Mouse (Mus musculus): ENCODE measurements around the gene Stard9. TPM values are rescaled to one million over a fixed set of nuclear protein-coding genes. Genes with fewer than 3 reads are reported as not detected.

The Stard9 gene
- total and polyA plus RNA-seq, 3 experiments: 0.50 to 1.1 TPM; not detected in 1

GRCm38 (mm10) chr2:120608830-120609723 lies 19.8 kb upstream of the Stard9 start, which contains the start of the genes Haus2 and Lrrc57 (continued):
- TF ChIP-seq JUND (IDR thresholded peaks at IDR 0.05; ENCODE audit: low read depth, low read length) (no peak), TCF12 (IDR thresholded peaks at IDR 0.05; ENCODE audit: low read depth, low read length) (0 out of 2 replicates have a peak, but pooled peaks have one; percentile 38), BHLHE40 (IDR thresholded peaks at IDR 0.05; ENCODE audit: borderline replicate concordance, low read depth, low read length) (no peak), TAL1 (IDR thresholded peaks at IDR 0.05; ENCODE audit: low read length) (no peak), NELFE (IDR thresholded peaks at IDR 0.05; ENCODE audit: low read depth, low read length) (peak; percentile 88), MAX (IDR thresholded peaks at IDR 0.05; ENCODE audit: low read length) (peak; percentile 41; the same call in 1 of the 2 replicates), MYC (IDR thresholded peaks at IDR 0.05; ENCODE audit: low read depth, low read length) (0 out of 2 replicates have a peak, but pooled peaks have one; percentile 32), MXI1 (IDR thresholded peaks at IDR 0.05; ENCODE audit: low read depth, low read length) (peak; percentile 93), MAFK (IDR thresholded peaks at IDR 0.05; ENCODE audit: borderline replicate concordance, low read depth, low read length) (no peak), E2F4 (IDR thresholded peaks at IDR 0.05; ENCODE audit: borderline replicate concordance, low read depth, low read length) (no peak), ELF1 (IDR thresholded peaks at IDR 0.05; ENCODE audit: low read depth, low read length) (peak; percentile 91), ZC3H11A (IDR thresholded peaks at IDR 0.05; ENCODE audit: low read depth, low read length) (no peak), SIN3A (IDR thresholded peaks at IDR 0.05; ENCODE audit: low read length) (peak; percentile 95), RAD21 (IDR thresholded peaks at IDR 0.05; ENCODE audit: low read depth, low read length) (no peak)

GRCm38 (mm10) chr2:120616279-120617163 lies 12.4 kb upstream of the Stard9 start:
- H3K9ac ChIP-seq (ENCODE audit: control insufficient read depth, low read depth, low read length, poor library complexity, severe bottlenecking): no peak overlapping the region
- peaks cover 14% of the 10 kb centered on the region in 2 experiments for H3K36me3 ChIP-seq (ENCODE audit: control insufficient read depth in 1 of 2, insufficient read depth in 2 of 2, low read length in 2 of 2)
- TF ChIP-seq HCFC1 (IDR thresholded peaks at IDR 0.05; ENCODE audit: low read depth, low read length) (no peak), TCF12 (IDR thresholded peaks at IDR 0.05; ENCODE audit: low read depth, low read length) (peak; percentile 41; the same call in 1 of the 2 replicates), SIN3A (IDR thresholded peaks at IDR 0.05; ENCODE audit: low read length) (peak; percentile 63), NELFE (IDR thresholded peaks at IDR 0.05; ENCODE audit: low read depth, low read length) (no peak), MEF2A (IDR thresholded peaks at IDR 0.05; ENCODE audit: extremely low read depth, insufficient replicate concordance, low read depth, low read length, poor library complexity, severe bottlenecking) (no peak), TAL1 (IDR thresholded peaks at IDR 0.05; ENCODE audit: low read length) (no peak), CHD1 (IDR thresholded peaks at IDR 0.05; ENCODE audit: low read depth, low read length) (no peak), NRF1 (IDR thresholded peaks at IDR 0.05; ENCODE audit: insufficient read depth, low read depth, low read length, poor library complexity, severe bottlenecking) (no peak), RAD21 (IDR thresholded peaks at IDR 0.05; ENCODE audit: low read depth, low read length) (no peak), GATA1 (IDR thresholded peaks at IDR 0.05; ENCODE audit: low read depth, low read length) (peak; percentile 80), MYC (IDR thresholded peaks at IDR 0.05; ENCODE audit: low read depth, low read length) (no peak), CHD2 (IDR thresholded peaks at IDR 0.05; ENCODE audit: low read length) (no peak), TBP (IDR thresholded peaks at IDR 0.05; ENCODE audit: low read depth, low read length) (no peak), USF2 (IDR thresholded peaks at IDR 0.05; ENCODE audit: borderline replicate concordance in 1 of 2, insufficient read depth in 1 of 2, low read depth in 1 of 2, low read length in 2 of 2) (no peak), RCOR1 (IDR thresholded peaks at IDR 0.05; ENCODE audit: low read depth, low read length) (peak; percentile 59), MXI1 (IDR thresholded peaks at IDR 0.05; ENCODE audit: low read depth, low read length) (no peak), ZMIZ1 (IDR thresholded peaks at IDR 0.05; ENCODE audit: low read depth, low read length) (no peak), JUND (IDR thresholded peaks at IDR 0.05; ENCODE audit: low read depth, low read length) (no peak), MYB (IDR thresholded peaks at IDR 0.05; ENCODE audit: low read depth, low read length) (no peak), ZNF384 (IDR thresholded peaks at IDR 0.05; ENCODE audit: low read depth, low read length) (0 out of 2 replicates have a peak, but pooled peaks have one; percentile 6), ETS1 (IDR thresholded peaks at IDR 0.05; ENCODE audit: low read depth, low read length) (peak; percentile 51; the same call in 1 of the 2 replicates), MAZ (IDR thresholded peaks at IDR 0.05; ENCODE audit: low read depth, low read length) (no peak)

More at GRCm38 (mm10) chr2:120616279-120617163, 12.4 kb upstream of the Stard9 start:
- H3K4me1 ChIP-seq (ENCODE audit: control insufficient read depth in 1 of 2, insufficient read depth in 2 of 2, low read length in 2 of 2): peaks cover 0 to 12% of the 10 kb centered on the region in 2 experiments; a peak in 2 of 4 replicates
- peak overlapping the region; percentile 33; the same call in 1 of the 2 replicates for H3K27ac ChIP-seq (ENCODE audit: control insufficient read depth, low read depth, low read length)
- peaks cover 2% of the 10 kb centered on the region for H3K79me2 ChIP-seq (ENCODE audit: control insufficient read depth, insufficient read depth, low read length, poor library complexity)
- no peaks in the 10 kb centered on the region for H3K27me3 ChIP-seq (ENCODE audit: control insufficient read depth in 1 of 2, insufficient read depth in 2 of 2, low read length in 2 of 2)
- no peaks in the 10 kb centered on the region for H3K9me3 ChIP-seq (replicated peaks; ENCODE audit: insufficient read depth, low read length)
- peak; percentile 52 for DNase-seq (ENCODE audit: low read depth, low spot score)
- H3K4me3 ChIP-seq (ENCODE audit: control insufficient read depth in 1 of 2, insufficient read depth in 1 of 2, low read depth in 2 of 2, low read length in 2 of 2): no peak overlapping the region
